Mouse (Mus musculus) neural tube, postnatal 0 days (tissue): ENCODE results near the gene Haghl. TPM values are rescaled to one million over a fixed set of nuclear protein-coding genes. Genes with fewer than 3 reads are reported as not detected.

Source experiments
- microRNA-seq: library from miRNA; unstranded; fragments of <30 nt; microRNA quantifications from one replicate; pipeline ENCODE4, GENCODE M21; 2016
- polyA plus RNA-seq: library from polyadenylated mRNA; unstranded; fragments of >200 nt; fragmentation: Nextera tagmentation; extraction: Ambion mirVana; gene quantifications from 2 replicates; pipeline ENCODE4 v1.2.1, GENCODE M21; 2015

The Haghl gene
- 239 and 280 TPM in 2 replicates for polyA plus RNA-seq

GRCm38 (mm10) chr17:25785281-25785745 is at the start of gene Haghl:
Haghl (minus strand) TSS chr17:25785673.

GRCm38 (mm10) chr17:25833291-25833663 is 47.8 kb upstream of the Haghl start, which contains the start of gene Stub1:
Stub1 (minus strand) TSS chr17:25833404.

GRCm38 (mm10) chr17:25828712-25829557 is 43.5 kb upstream of the Haghl start, which contains the start of gene Jmjd8:
Jmjd8 (plus strand) TSS chr17:25828867.

GRCm38 (mm10) chr17:25823452-25823851 is 38.0 kb upstream of the Haghl start, which contains the start of gene Wdr24:
Wdr24 (plus strand) TSS chr17:25823627.

GRCm38 (mm10) chr17:25808789-25809605 is 23.5 kb upstream of the Haghl start, which contains the start of gene Fbxl16:
Fbxl16 (plus strand) TSS chr17:25809085.

GRCm38 (mm10) chr17:25796951-25797369 is 11.5 kb upstream of the Haghl start, which contains the start of gene Metrn:
Metrn (minus strand) TSS chr17:25797136.

GRCm38 (mm10) chr17:25795609-25796092 is 10.2 kb upstream of the Haghl start, which contains the start of gene AC134908.4:
AC134908.4 (minus strand) TSS chr17:25795659.

GRCm38 (mm10) chr17:25792615-25793014 is 7.1 kb upstream of the Haghl start, which contains the start of gene Fam173a:
Fam173a (minus strand) TSS chr17:25792901.

GRCm38 (mm10) chr17:25786280-25786679 is 807 bp upstream of the Haghl start, which contains the start of gene Ccdc78:
Ccdc78 (plus strand) TSS chr17:25786580.

GRCm38 (mm10) chr17:25773549-25774120 is 11.8 kb downstream of the Haghl start, which contains the start of gene Narfl:
Narfl (plus strand) TSS chr17:25773776.

GRCm38 (mm10) chr17:25754241-25754640 is 31.2 kb downstream of the Haghl start, which contains the start of gene Msln:
Msln (minus strand) TSS chr17:25754378.

GRCm38 (mm10) chr17:25735745-25736144 is 49.7 kb downstream of the Haghl start, which contains the start of gene Mslnl:
Mslnl (plus strand) TSS chr17:25736042.

Small RNAs within 50 kb of the gene (microRNA-seq; reads per million reads assigned to microRNA genes)
- gene Gm25083 (not detected), gene Mir3082 (not detected), gene Mir6966 (not detected)

Other genes with a start within 250 kb of the Haghl start
- 41.4 and 42.9 TPM in 2 replicates for gene Sox8, start 215.0 kb downstream of the Haghl start, polyA plus RNA-seq
- 26.5 and 30.9 TPM in 2 replicates for gene Lmf1, start 206.6 kb downstream of the Haghl start, polyA plus RNA-seq
- gene Gng13, start 68.5 kb downstream of the Haghl start, polyA plus RNA-seq, result 25.0 and 25.7 TPM in 2 replicates
- gene Chtf18, start 58.3 kb downstream of the Haghl start, polyA plus RNA-seq, result 3.3 and 3.6 TPM in 2 replicates
- 28.2 and 33.0 TPM in 2 replicates for gene Rpusd1, start 58.0 kb downstream of the Haghl start, polyA plus RNA-seq
- not detected in 2 replicates for gene Mslnl, start 49.6 kb downstream of the Haghl start, polyA plus RNA-seq
- gene Msln, start 31.3 kb downstream of the Haghl start, polyA plus RNA-seq, result 4.9 and 9.2 TPM in 2 replicates
- 22.1 and 26.8 TPM in 2 replicates for gene Narfl, start 11.9 kb downstream of the Haghl start, polyA plus RNA-seq
- 0.57 and 0.65 TPM in 2 replicates for gene Ccdc78, start 907 bp upstream of the Haghl start, polyA plus RNA-seq
- 114 and 116 TPM in 2 replicates for gene Fam173a, start 7.2 kb upstream of the Haghl start, polyA plus RNA-seq
- 3.6 and 5.2 TPM in 2 replicates for gene AC134908.4, start 10.0 kb upstream of the Haghl start, polyA plus RNA-seq
- gene Metrn, start 11.5 kb upstream of the Haghl start, polyA plus RNA-seq, result 120 and 140 TPM in 2 replicates
- 55.3 and 58.9 TPM in 2 replicates for gene Fbxl16, start 23.4 kb upstream of the Haghl start, polyA plus RNA-seq
- 21.0 and 21.7 TPM in 2 replicates for gene Wdr24, start 38.0 kb upstream of the Haghl start, polyA plus RNA-seq
- 37.1 and 44.5 TPM in 2 replicates for gene Jmjd8, start 43.2 kb upstream of the Haghl start, polyA plus RNA-seq
- 354 and 408 TPM in 2 replicates for gene Stub1, start 47.7 kb upstream of the Haghl start, polyA plus RNA-seq
- 89.7 and 104 TPM in 2 replicates for gene Rhbdl1, start 51.6 kb upstream of the Haghl start, polyA plus RNA-seq
- 13.1 and 18.9 TPM in 2 replicates for gene Gm20683, start 56.1 kb upstream of the Haghl start, polyA plus RNA-seq
- gene Rhot2, start 59.2 kb upstream of the Haghl start, polyA plus RNA-seq, result 13.5 and 19.5 TPM in 2 replicates
- 9.4 and 12.7 TPM in 2 replicates for gene Wdr90, start 75.8 kb upstream of the Haghl start, polyA plus RNA-seq
- gene Mcrip2, start 83.1 kb upstream of the Haghl start, polyA plus RNA-seq, result 64.6 and 66.2 TPM in 2 replicates
- gene Mettl26, start 89.4 kb upstream of the Haghl start, polyA plus RNA-seq, result 81.0 and 83.3 TPM in 2 replicates
- gene Wfikkn1, start 95.2 kb upstream of the Haghl start, polyA plus RNA-seq, result 0.27 and 0.46 TPM in 2 replicates
- gene Rab40c, start 134.1 kb upstream of the Haghl start, polyA plus RNA-seq, result 37.8 and 40.6 TPM in 2 replicates
- 60.7 and 77.8 TPM in 2 replicates for gene Pigq, start 159.3 kb upstream of the Haghl start, polyA plus RNA-seq
- gene Nhlrc4, start 159.3 kb upstream of the Haghl start, polyA plus RNA-seq, result not detected in 2 replicates
- gene A930017K11Rik, start 166.9 kb upstream of the Haghl start, polyA plus RNA-seq, result 0.19 TPM in 1 of 2 replicates, not detected in the other
- 14.2 and 17.7 TPM in 2 replicates for gene Capn15, start 200.1 kb upstream of the Haghl start, polyA plus RNA-seq